Mouse (Mus musculus): ENCODE measurements around the gene Atp6v1f.

DNA sequence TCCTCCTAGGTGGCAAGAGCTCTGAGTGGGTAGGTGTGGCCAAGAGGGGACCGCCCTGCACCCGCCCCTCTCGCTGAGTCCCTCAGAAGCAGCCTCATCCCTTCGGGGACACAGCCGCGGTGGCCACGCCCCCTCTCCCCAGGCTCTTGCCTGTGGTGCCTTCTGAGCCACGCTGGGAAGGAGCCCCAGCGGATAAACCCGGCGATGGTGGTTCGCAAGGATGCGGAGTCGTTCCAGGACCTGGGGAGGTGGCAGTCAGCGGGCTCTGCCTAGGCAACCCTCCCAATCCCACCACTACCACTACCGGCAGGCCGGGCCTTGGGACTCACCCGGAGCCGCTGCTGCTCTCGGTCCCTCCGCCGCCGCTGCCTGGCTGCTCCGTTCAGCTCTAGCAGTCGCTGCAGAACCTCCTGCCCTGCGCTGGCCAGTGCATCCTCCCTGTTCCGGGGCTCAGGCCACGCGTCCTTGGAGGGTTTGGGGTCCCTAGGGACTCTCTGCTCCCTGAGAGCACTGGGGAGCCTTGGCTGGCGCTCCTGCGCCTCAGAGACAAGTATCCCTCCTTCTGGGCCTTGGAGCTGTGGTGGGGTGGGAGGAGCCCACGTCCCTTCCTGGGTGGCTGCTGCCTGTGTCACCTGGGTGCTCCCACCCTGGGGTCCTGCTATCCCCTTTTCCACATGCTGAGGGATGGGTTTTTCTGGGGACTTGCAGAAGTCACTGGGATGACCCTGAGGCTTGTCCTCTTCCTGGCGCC lies 6.6 kb downstream of the Atp6v1f start:
- no peak for TF ChIP-seq CTCF (conservative IDR thresholded peaks at IDR 0.05; ENCODE audit: insufficient read depth, insufficient read length, low read depth, low read length)
- no peak for TF ChIP-seq POLR2A (IDR thresholded peaks at IDR 0.05; ENCODE audit: low read depth, low read length)

Data from kidney, adult 2 months (tissue).